Mouse (Mus musculus) hindbrain, embryonic 12.5 days (tissue): ENCODE data around the gene Edrf1. TPM values are rescaled to one million over a fixed set of nuclear protein-coding genes. Genes with fewer than 3 reads are reported as not detected.

Experiments used
- ATAC-seq: fragments of 200-750 bp; cut with Nextera tagmentation; 2 replicates; pipeline ENCODE4 v1.8.0; 2017; ENCODE audit warnings: moderate TSS enrichment; ENCODE audit not compliant: low FRiP score
- H3K27ac ChIP-seq: fragments of 300-500 bp; sonication (generic); 2 replicates; pipeline ENCODE4 v1.5.1; 2016; ENCODE audit warnings: mild to moderate bottlenecking
- H3K27me3 ChIP-seq: fragments of 300-500 bp; sonication (generic); 2 replicates; pipeline ENCODE4 v1.6.1; 2016; ENCODE audit warnings: mild to moderate bottlenecking
- H3K36me3 ChIP-seq: fragments of 300-500 bp; sonication (generic); 2 replicates; pipeline ENCODE4 v1.6.1; 2016; ENCODE audit warnings: mild to moderate bottlenecking
- H3K4me1 ChIP-seq: fragments of 300-500 bp; sonication (generic); 2 replicates; pipeline ENCODE4 v1.6.1; 2016
- H3K4me2 ChIP-seq: fragments of 300-500 bp; sonication (generic); replicated peaks from 2 replicates; pipeline ENCODE4 v1.6.1; 2016; ENCODE audit warnings: mild to moderate bottlenecking
- H3K4me3 ChIP-seq: fragments of 300-500 bp; sonication (generic); 2 replicates; pipeline ENCODE4 v1.5.1; 2016; ENCODE audit warnings: mild to moderate bottlenecking
- H3K9ac ChIP-seq: fragments of 300-500 bp; sonication (generic); 2 replicates; pipeline ENCODE4 v1.6.1; 2016; ENCODE audit warnings: mild to moderate bottlenecking, moderate library complexity
- H3K9me3 ChIP-seq: fragments of 300-500 bp; sonication (generic); replicated peaks from 2 replicates; pipeline ENCODE4 v1.6.1; 2016; ENCODE audit warnings: mild to moderate bottlenecking
- WGBS: fragments of 180-500 bp; shearing (Covaris S2); methylation state at CpG from one replicate; pipeline ENCODE4 v1.1.7; 2016; 5-methylcytosine and 5-hydroxymethylcytosine counted together
- polyA plus RNA-seq: library from polyadenylated mRNA; unstranded; fragments of >200 nt; fragmentation: Nextera tagmentation; extraction: Ambion mirVana; gene quantifications from 2 replicates; pipeline ENCODE4 v1.2.1, GENCODE M21; 2016

Gene Edrf1
- polyA plus RNA-seq, 1 experiment from 2014 or later, result 34.6 TPM

DNA sequence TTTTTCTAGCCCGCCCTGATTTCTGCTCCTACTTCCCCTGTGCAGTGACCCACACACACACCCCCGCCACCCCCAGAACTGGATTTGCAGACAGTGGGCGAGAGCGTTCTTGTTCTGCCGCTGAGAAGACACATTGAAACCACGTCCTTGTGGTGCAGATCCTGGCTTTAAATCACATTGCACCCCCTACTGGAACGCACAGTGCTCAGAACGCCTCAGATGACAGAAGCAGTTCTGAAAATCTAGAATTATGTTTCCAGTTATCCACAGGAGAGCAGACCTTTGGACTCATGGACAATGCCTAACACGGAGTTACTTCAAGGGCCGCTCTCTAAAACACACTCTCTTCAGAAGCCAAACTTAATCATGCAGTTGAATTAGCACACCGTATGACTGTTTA, 16.6 kb upstream of the Edrf1 start:
- H3K27ac ChIP-seq, result no peak overlapping the region
- no peak overlapping the region for H3K9ac ChIP-seq
- 0 out of 2 replicates have a peak overlapping the region, but pooled peaks have one; percentile 15 for H3K4me2 ChIP-seq
- no peaks in the 10 kb centered on the region for H3K27me3 ChIP-seq
- no peak for ATAC-seq
- H3K36me3 ChIP-seq, result no peaks in the 10 kb centered on the region
- no peaks in the 10 kb centered on the region for H3K4me1 ChIP-seq
- H3K4me3 ChIP-seq, result no peak overlapping the region
- H3K9me3 ChIP-seq, result no peaks in the 10 kb centered on the region
- 55% methylated on average over 11 of the region's 11 CpGs for WGBS

DNA sequence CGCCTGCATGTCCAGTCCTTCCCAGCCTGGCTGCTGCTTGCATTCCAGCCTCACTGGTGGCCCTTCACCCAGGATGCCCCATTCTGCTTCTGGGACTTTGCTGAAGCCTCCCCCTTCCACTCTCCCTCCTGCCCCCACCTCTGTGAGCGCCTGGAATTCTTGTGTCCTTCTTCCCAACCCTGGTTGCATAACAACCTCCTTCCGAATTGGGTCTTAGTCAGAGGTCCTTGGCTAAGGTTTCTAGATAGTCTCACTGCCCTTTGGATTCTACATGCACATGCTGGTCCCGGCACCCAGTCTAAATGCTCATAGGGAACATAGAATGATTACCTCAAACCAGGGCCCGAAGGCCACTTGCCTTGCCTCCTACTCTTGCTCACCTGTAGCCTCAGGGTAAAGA, 14.1 kb upstream of the Edrf1 start:
- H3K4me2 ChIP-seq, result no peak overlapping the region
- no peak for ATAC-seq
- WGBS, result 81% methylated on average over 5 of the region's 5 CpGs
- no peaks in the 10 kb centered on the region for H3K9me3 ChIP-seq
- no peak overlapping the region for H3K9ac ChIP-seq
- no peaks in the 10 kb centered on the region for H3K27me3 ChIP-seq
- H3K4me1 ChIP-seq, result peaks cover 6% of the 10 kb centered on the region; the same call in 1 of the 2 replicates
- no peak overlapping the region for H3K27ac ChIP-seq
- H3K4me3 ChIP-seq, result no peak overlapping the region
- no peaks in the 10 kb centered on the region for H3K36me3 ChIP-seq

DNA sequence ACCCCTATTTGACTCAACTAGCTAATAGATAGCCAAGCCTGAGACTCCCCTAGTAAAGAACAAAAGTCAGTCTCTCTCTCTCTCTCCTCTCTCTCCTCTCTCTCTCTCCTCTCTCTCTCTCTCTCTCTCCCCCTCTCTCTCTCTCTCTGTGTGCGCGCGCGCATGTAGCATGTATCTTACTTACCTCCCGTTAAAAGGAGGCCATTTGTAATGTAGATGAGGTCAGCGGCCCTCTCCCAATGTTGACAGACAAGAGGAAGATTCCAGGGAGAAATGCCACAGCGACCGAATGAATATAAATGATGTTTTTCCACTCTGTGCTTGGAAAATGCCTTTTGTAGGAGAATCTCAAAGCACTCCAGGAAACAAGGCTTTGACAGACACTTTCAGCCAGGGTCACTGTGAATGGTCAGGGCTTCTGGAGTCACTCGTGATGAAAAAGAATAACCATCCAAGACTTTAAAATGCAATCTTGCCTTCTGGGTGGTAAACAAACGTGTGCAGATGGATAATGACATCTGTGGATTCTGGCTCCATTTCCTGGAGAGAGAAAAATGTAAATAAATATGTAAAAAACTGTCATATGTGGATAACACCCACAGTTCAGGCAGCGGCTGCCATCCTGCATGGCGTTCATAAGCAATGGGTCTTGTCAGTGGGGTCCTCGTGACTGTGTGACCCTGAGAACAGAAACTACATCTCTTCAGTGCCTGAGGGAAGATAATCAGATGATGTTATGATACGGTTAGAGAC, 10.0 kb upstream of the Edrf1 start:
- H3K4me2 ChIP-seq, result 0 out of 2 replicates have a peak overlapping the region, but pooled peaks have one; percentile 4
- peak overlapping the region; percentile 4; the same call in 1 of the 2 replicates for H3K27ac ChIP-seq
- H3K36me3 ChIP-seq, result no peaks in the 10 kb centered on the region
- 29% methylated on average over 14 of the region's 14 CpGs for WGBS
- H3K4me3 ChIP-seq, result no peak overlapping the region
- ATAC-seq, result 0 out of 2 replicates have a peak, but pooled peaks have one; percentile 48
- no peaks in the 10 kb centered on the region for H3K9me3 ChIP-seq
- H3K9ac ChIP-seq, result no peak overlapping the region
- H3K27me3 ChIP-seq, result no peaks in the 10 kb centered on the region
- peaks cover 6% of the 10 kb centered on the region; the same call in 1 of the 2 replicates for H3K4me1 ChIP-seq

GRCm38 (mm10) chr7:133630821-133631220, 6.5 kb upstream of the Edrf1 start:
- Histone ChIP-seq H3K4me2 (no peak overlapping the region), H3K4me3 (no peak overlapping the region), H3K4me1 (peaks cover 8% of the 10 kb centered on the region; the same call in 1 of the 2 replicates), H3K27ac (no peak overlapping the region), H3K9ac (no peak overlapping the region), H3K9me3 (no peaks in the 10 kb centered on the region), H3K36me3 (no peaks in the 10 kb centered on the region), H3K27me3 (no peaks in the 10 kb centered on the region)
- 85% methylated on average over 5 of the region's 5 CpGs for WGBS
- ATAC-seq, result no peak

DNA sequence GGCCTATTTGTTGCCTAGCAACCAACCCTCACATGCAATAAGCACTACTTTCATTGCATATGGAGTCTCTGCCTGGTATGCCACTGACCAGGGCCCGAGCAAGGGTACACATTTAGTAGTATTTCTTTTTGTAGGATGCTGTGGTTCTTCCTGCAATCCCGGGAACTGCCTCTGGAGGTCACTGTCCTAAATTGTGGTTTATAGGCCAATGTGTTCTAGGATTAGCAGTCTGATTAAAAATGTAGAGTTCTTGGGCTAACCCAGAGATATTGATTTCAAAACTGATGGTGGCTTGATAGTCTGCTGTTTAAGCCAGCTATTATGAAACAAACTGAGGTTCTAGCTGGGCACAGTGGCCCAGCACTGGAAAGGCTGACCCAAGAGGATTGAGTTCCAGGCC, 4.9 kb upstream of the Edrf1 start:
- no peaks in the 10 kb centered on the region for H3K9me3 ChIP-seq
- H3K4me2 ChIP-seq, result no peak overlapping the region
- no peak overlapping the region for H3K9ac ChIP-seq
- no peak overlapping the region for H3K4me3 ChIP-seq
- peaks cover 5% of the 10 kb centered on the region; the same call in 1 of the 2 replicates for H3K4me1 ChIP-seq
- no peak overlapping the region for H3K27ac ChIP-seq
- H3K27me3 ChIP-seq, result no peaks in the 10 kb centered on the region
- ATAC-seq, result no peak
- no peaks in the 10 kb centered on the region for H3K36me3 ChIP-seq
- 32% methylated on average over 2 of the region's 2 CpGs for WGBS

GRCm38 (mm10) chr7:133634932-133635650, 2.3 kb upstream of the Edrf1 start:
- no peak overlapping the region for H3K4me3 ChIP-seq
- H3K27ac ChIP-seq, result no peak overlapping the region
- no peaks in the 10 kb centered on the region for H3K27me3 ChIP-seq
- no peaks in the 10 kb centered on the region for H3K36me3 ChIP-seq
- ATAC-seq, result no peak
- WGBS, result 57% methylated on average over 10 of the region's 12 CpGs
- peaks cover 11% of the 10 kb centered on the region for H3K4me1 ChIP-seq
- H3K9ac ChIP-seq, result no peak overlapping the region
- no peaks in the 10 kb centered on the region for H3K9me3 ChIP-seq
- H3K4me2 ChIP-seq, result no peak overlapping the region

- Histone ChIP-seq H3K9ac (peak overlapping the region; percentile 79), H3K27me3 (no peaks in the 10 kb centered on the region), H3K4me1 (peaks cover 11% of the 10 kb centered on the region), H3K27ac (peak overlapping the region; percentile 94), H3K4me2 (peak overlapping the region; percentile 94), H3K36me3 (peaks cover 13% of the 10 kb centered on the region), H3K9me3 (no peaks in the 10 kb centered on the region), H3K4me3 (peak overlapping the region; percentile 95)
- 3% methylated on average over 21 of the region's 21 CpGs for WGBS
- ATAC-seq, result peak; percentile 56
Measured at GRCm38 (mm10) chr7:133636738-133637352, 498 bp upstream of the Edrf1 start.

DNA sequence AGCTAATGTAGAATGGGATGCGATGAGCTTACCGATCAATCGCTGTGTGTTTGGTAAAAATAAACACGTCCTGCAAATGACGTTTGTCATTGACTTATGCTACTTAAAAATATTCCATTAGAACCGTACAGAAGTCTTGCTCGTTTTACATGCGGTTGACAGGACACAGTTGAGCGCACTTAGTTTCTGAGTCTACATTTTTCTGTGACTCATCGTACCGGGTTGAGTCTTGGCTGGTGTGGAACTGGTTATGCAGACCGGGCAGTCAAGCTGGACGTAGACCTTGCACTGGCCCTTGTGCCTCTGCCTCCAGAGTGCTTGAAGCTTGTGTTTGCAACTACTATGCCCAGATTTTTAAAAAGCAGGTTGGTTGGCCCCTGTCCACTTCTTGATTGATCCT, 963 bp downstream of the Edrf1 start:
- Histone ChIP-seq H3K9ac (peak overlapping the region; percentile 92), H3K27ac (no peak overlapping the region; the same call in 1 of the 2 replicates), H3K4me3 (peak overlapping the region; percentile 95), H3K9me3 (no peaks in the 10 kb centered on the region), H3K27me3 (no peaks in the 10 kb centered on the region), H3K4me2 (peak overlapping the region; percentile 94), H3K4me1 (peaks cover 11% of the 10 kb centered on the region), H3K36me3 (peaks cover 27% of the 10 kb centered on the region)
- 16% methylated on average over 13 of the region's 13 CpGs for WGBS
- ATAC-seq, result no peak

- no peak for ATAC-seq
- no peak overlapping the region for H3K4me3 ChIP-seq
- H3K27me3 ChIP-seq, result no peaks in the 10 kb centered on the region
- 92% methylated on average over 13 of the region's 13 CpGs for WGBS
- no peak overlapping the region for H3K27ac ChIP-seq
- H3K9ac ChIP-seq, result no peak overlapping the region
- peaks cover 11% of the 10 kb centered on the region for H3K4me1 ChIP-seq
- no peaks in the 10 kb centered on the region for H3K9me3 ChIP-seq
- 0 out of 2 replicates have a peak overlapping the region, but pooled peaks have one; percentile 11 for H3K4me2 ChIP-seq
- peaks cover 32% of the 10 kb centered on the region for H3K36me3 ChIP-seq
Measured at GRCm38 (mm10) chr7:133638821-133639220, 1.5 kb downstream of the Edrf1 start.

GRCm38 (mm10) chr7:133645716-133646115, 8.4 kb downstream of the Edrf1 start:
- ATAC-seq, result no peak
- H3K36me3 ChIP-seq, result peaks cover 88% of the 10 kb centered on the region
- no peak overlapping the region for H3K27ac ChIP-seq
- WGBS, result 94% methylated on average over 6 of the region's 6 CpGs
- no peak overlapping the region for H3K9ac ChIP-seq
- H3K27me3 ChIP-seq, result no peaks in the 10 kb centered on the region
- H3K4me3 ChIP-seq, result no peak overlapping the region
- no peak overlapping the region for H3K4me2 ChIP-seq
- no peaks in the 10 kb centered on the region for H3K4me1 ChIP-seq
- H3K9me3 ChIP-seq, result no peaks in the 10 kb centered on the region

DNA sequence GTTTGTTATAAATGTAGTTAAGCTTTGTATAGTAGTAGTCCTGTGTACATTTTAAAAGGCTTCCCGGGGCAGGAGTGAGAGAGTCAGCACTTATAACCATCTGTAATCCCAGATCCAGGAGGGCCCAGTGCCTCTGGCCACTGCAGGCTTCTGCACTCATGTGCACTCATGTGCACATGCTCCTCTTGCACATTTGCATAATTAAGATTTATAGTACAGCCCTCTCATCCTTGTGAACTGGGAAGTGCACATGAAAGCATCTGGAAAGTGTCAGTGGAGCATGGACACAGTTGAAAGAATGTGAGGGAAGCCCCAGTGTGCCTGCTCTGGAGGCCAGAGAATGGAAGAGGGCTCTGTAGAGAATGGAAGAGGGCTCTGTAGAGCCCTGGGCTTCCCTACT, 25.1 kb downstream of the Edrf1 start:
- H3K36me3 ChIP-seq, result peaks cover 92% of the 10 kb centered on the region
- no peak overlapping the region for H3K4me2 ChIP-seq
- ATAC-seq, result no peak
- no peak overlapping the region for H3K27ac ChIP-seq
- no peak overlapping the region for H3K9ac ChIP-seq
- no peaks in the 10 kb centered on the region for H3K27me3 ChIP-seq
- H3K9me3 ChIP-seq, result no peaks in the 10 kb centered on the region
- H3K4me3 ChIP-seq, result no peak overlapping the region
- WGBS, result 71% methylated on average over 1 of the region's 1 CpGs
- H3K4me1 ChIP-seq, result no peaks in the 10 kb centered on the region

DNA sequence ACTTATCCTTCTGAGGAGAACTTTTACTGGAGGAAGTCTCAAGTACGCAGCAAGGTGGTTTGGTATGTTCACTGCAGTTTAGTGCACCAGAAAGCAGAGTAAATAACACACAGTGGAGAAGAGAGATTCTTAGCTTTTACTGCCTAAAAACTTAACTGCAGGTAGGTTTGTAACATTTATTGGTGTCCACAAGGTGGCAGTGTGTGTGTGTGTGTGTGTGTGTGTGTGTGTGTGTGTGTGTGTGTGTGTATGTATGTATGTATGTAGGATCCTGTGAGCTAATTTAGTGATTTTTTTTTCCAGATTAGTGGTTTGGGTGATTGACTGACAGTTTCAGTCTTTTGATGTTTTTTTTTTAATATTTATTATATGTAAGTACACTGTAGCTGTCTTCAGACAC, 31.7 kb downstream of the Edrf1 start:
- no peak for ATAC-seq
- no peaks in the 10 kb centered on the region for H3K27me3 ChIP-seq
- WGBS, result 92% methylated on average over 1 of the region's 1 CpGs
- H3K4me1 ChIP-seq, result no peaks in the 10 kb centered on the region
- H3K4me3 ChIP-seq, result no peak overlapping the region
- H3K9me3 ChIP-seq, result no peaks in the 10 kb centered on the region
- no peak overlapping the region for H3K9ac ChIP-seq
- no peak overlapping the region for H3K27ac ChIP-seq
- H3K36me3 ChIP-seq, result peaks cover 84% of the 10 kb centered on the region
- H3K4me2 ChIP-seq, result no peak overlapping the region
